Mouse (Mus musculus) megakaryocyte, embryonic 14.5 days (primary cell): ENCODE measurements around the gene Sv2b.

Source experiments
- FLI1 ChIP-seq: IDR thresholded peaks from 2 replicates; pipeline ENCODE4 v1.6.1; 2012; ENCODE audit warnings: low read length, inconsistent platforms, mixed read lengths
- GATA1 ChIP-seq: IDR thresholded peaks from 3 replicates; pipeline ENCODE4 v1.6.1; 2012; ENCODE audit warnings: mixed read lengths, low read length, inconsistent platforms, borderline replicate concordance

GRCm38 (mm10) chr7:75350172-75350571 is 41.1 kb upstream of the Sv2b start:
- no peak for TF ChIP-seq GATA1
- TF ChIP-seq FLI1 = no peak
